Mouse (Mus musculus) neural tube, embryonic 12.5 days (tissue): ENCODE results near the gene Scamp4. TPM values are rescaled to one million over a fixed set of nuclear protein-coding genes. Genes with fewer than 3 reads are reported as not detected.
A peak's percentile ranks its signal among the peaks of the same experiment; 100 is the strongest.

ENCODE experiments used
- ATAC-seq: fragments of 200-750 bp; cut with Nextera tagmentation; 2 replicates; pipeline ENCODE4 v1.8.0; 2017; ENCODE audit warnings: low read depth, mild to moderate bottlenecking, moderate TSS enrichment, moderate library complexity; ENCODE audit not compliant: low FRiP score
- H3K27ac ChIP-seq: fragments of 300-500 bp; sonication (generic); 2 replicates; pipeline ENCODE4 v1.5.1; 2016
- H3K27me3 ChIP-seq: fragments of 300-500 bp; sonication (generic); replicated peaks from 2 replicates; pipeline ENCODE4 v1.6.1; 2016; ENCODE audit warnings: mild to moderate bottlenecking
- H3K36me3 ChIP-seq: fragments of 300-500 bp; sonication (generic); 2 replicates; pipeline ENCODE4 v1.6.1; 2016; ENCODE audit warnings: mild to moderate bottlenecking
- H3K4me1 ChIP-seq: fragments of 300-500 bp; sonication (generic); 2 replicates; pipeline ENCODE4 v1.6.1; 2016
- H3K4me2 ChIP-seq: fragments of 300-500 bp; sonication (generic); replicated peaks from 2 replicates; pipeline ENCODE4 v1.6.1; 2016; ENCODE audit warnings: mild to moderate bottlenecking
- H3K4me3 ChIP-seq: fragments of 300-500 bp; sonication (generic); 2 replicates; pipeline ENCODE4 v1.5.1; 2016
- H3K9ac ChIP-seq: fragments of 300-500 bp; sonication (generic); 2 replicates; pipeline ENCODE4 v1.6.1; 2016; ENCODE audit warnings: mild to moderate bottlenecking
- H3K9me3 ChIP-seq: fragments of 300-500 bp; sonication (generic); 2 replicates; pipeline ENCODE4 v1.6.1; 2016; ENCODE audit warnings: mild to moderate bottlenecking
- WGBS: fragments of 180-500 bp; shearing (Covaris S2); methylation state at CpG from one replicate; pipeline ENCODE4 v1.1.7; 2016; 5-methylcytosine and 5-hydroxymethylcytosine counted together
- polyA plus RNA-seq: library from polyadenylated mRNA; unstranded; fragments of >200 nt; fragmentation: Nextera tagmentation; extraction: Ambion mirVana; gene quantifications from 2 replicates; pipeline ENCODE4 v1.2.1, GENCODE M21; 2016

Gene Scamp4
- polyA plus RNA-seq, 1 experiment from 2014 or later = 63.9 TPM

GRCm38 (mm10) chr10:80584642-80585552 lies 17.8 kb upstream of the Scamp4 start:
- H3K4me3 ChIP-seq = no peak overlapping the region
- H3K4me2 ChIP-seq = peak overlapping the region; percentile 9; the same call in 1 of the 2 replicates
- H3K4me1 ChIP-seq = peaks cover 30% of the 10 kb centered on the region
- 0 out of 2 replicates have a peak overlapping the region, but pooled peaks have one; percentile 17 for H3K9ac ChIP-seq
- ATAC-seq = no peak
- H3K27me3 ChIP-seq = no peaks in the 10 kb centered on the region
- no peaks in the 10 kb centered on the region for H3K9me3 ChIP-seq
- H3K27ac ChIP-seq = no peak overlapping the region
- H3K36me3 ChIP-seq = peaks cover 41% of the 10 kb centered on the region
- 80% methylated on average over 12 of the region's 12 CpGs for WGBS

GRCm38 (mm10) chr10:80585581-80585980 lies 17.1 kb upstream of the Scamp4 start:
- ATAC-seq = no peak
- peaks cover 41% of the 10 kb centered on the region for H3K36me3 ChIP-seq
- WGBS = 97% methylated on average over 8 of the region's 8 CpGs
- no peak overlapping the region for H3K27ac ChIP-seq
- no peaks in the 10 kb centered on the region for H3K27me3 ChIP-seq
- no peak overlapping the region for H3K4me3 ChIP-seq
- no peaks in the 10 kb centered on the region for H3K9me3 ChIP-seq
- 0 out of 2 replicates have a peak overlapping the region, but pooled peaks have one; percentile 17 for H3K9ac ChIP-seq
- peak overlapping the region; percentile 9; the same call in 1 of the 2 replicates for H3K4me2 ChIP-seq
- peaks cover 30% of the 10 kb centered on the region for H3K4me1 ChIP-seq

DNA sequence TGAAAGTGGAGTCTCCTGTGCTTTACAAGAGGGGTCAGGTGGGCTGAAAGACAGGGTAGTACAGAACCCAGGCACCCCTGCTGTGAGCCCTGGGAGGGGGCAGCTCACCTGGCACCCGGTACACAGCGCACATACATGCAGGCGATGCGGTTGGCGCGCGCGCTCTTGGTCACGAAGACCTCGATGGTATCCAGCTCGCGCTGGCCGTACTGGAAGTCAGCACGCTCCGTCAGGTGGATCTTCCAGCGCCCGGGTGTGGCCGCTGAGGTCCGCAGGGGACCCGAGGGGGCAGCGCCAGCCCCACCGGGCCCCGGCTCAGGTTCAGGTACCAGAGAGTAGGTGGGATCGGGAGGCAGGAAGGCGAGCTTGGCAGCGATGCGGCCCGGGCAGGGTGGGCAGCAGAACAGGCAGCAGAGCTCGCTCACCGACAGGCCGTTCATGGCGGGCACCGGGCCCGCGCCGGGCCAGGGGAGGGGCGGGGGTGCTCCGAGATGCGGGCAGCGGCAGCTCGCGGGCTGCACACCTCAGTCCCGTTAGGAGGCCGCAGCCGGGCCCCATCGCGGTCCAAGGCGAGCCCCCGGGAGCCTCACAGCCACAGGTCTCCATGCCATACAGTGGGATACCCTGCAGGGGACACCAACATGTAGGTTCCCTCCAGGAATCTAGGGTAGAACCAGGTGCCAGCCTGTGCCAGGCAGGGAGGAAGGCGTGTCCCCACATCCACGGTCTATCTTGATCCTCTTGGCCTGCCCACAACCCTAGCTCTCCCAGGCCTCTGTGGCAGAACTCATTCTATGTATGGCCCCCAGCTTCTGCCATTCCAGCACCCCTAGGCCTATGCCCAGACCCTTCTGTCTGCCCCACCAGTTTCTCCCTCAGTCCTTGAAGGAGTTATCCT lies 16.0 kb upstream of the Scamp4 start:
- H3K27me3 ChIP-seq = no peaks in the 10 kb centered on the region
- H3K9me3 ChIP-seq = no peaks in the 10 kb centered on the region
- ATAC-seq = no peak
- H3K36me3 ChIP-seq = peaks cover 41% of the 10 kb centered on the region
- no peak overlapping the region for H3K4me3 ChIP-seq
- no peak overlapping the region for H3K9ac ChIP-seq
- no peak overlapping the region for H3K27ac ChIP-seq
- peaks cover 30% of the 10 kb centered on the region for H3K4me1 ChIP-seq
- H3K4me2 ChIP-seq = 0 out of 2 replicates have a peak overlapping the region, but pooled peaks have one; percentile 10
- 97% methylated on average over 46 of the region's 51 CpGs for WGBS

GRCm38 (mm10) chr10:80587305-80587657 lies 15.4 kb upstream of the Scamp4 start:
- Histone ChIP-seq H3K9ac (no peak overlapping the region), H3K4me1 (peaks cover 30% of the 10 kb centered on the region), H3K36me3 (peaks cover 41% of the 10 kb centered on the region), H3K27ac (no peak overlapping the region), H3K9me3 (no peaks in the 10 kb centered on the region), H3K4me3 (no peak overlapping the region), H3K4me2 (0 out of 2 replicates have a peak overlapping the region, but pooled peaks have one; percentile 10), H3K27me3 (no peaks in the 10 kb centered on the region)
- ATAC-seq = no peak
- WGBS = 29% methylated on average over 4 of the region's 4 CpGs

GRCm38 (mm10) chr10:80589127-80589878 lies 13.4 kb upstream of the Scamp4 start:
- Histone ChIP-seq H3K36me3 (peaks cover 25% of the 10 kb centered on the region), H3K4me3 (peak overlapping the region; percentile 95), H3K4me2 (peak overlapping the region; percentile 99), H3K27ac (no peak overlapping the region), H3K9ac (peak overlapping the region; percentile 92), H3K27me3 (no peaks in the 10 kb centered on the region), H3K4me1 (peaks cover 30% of the 10 kb centered on the region), H3K9me3 (no peaks in the 10 kb centered on the region)
- 22% methylated on average over 12 of the region's 12 CpGs for WGBS
- peak; percentile 4; the same call in 1 of the 2 replicates for ATAC-seq

- peak; percentile 94 for ATAC-seq
- peak within 1 kb of the TSS; percentile 95 for H3K4me3 ChIP-seq
- WGBS = under 1% methylated on average over 73 of the region's 73 CpGs
- H3K4me2 ChIP-seq = peak within 1 kb of the TSS; percentile 99
- no peak within 1 kb of the TSS for H3K27ac ChIP-seq
- peaks cover 17% of the 10 kb centered on the region for H3K36me3 ChIP-seq
- H3K4me1 ChIP-seq = peaks cover 30% of the 10 kb centered on the region
- peak within 1 kb of the TSS; percentile 92 for H3K9ac ChIP-seq
- H3K9me3 ChIP-seq = no peaks in the 10 kb centered on the region
- H3K27me3 ChIP-seq = no peaks in the 10 kb centered on the region
These were observed 12.5 kb upstream of the Scamp4 start, which contains the start of gene Abhd17a for GRCm38 (mm10) chr10:80589879-80590854. Abhd17a (minus strand) TSS chr10:80590341.

- WGBS = 47% methylated on average over 4 of the region's 4 CpGs
- Histone ChIP-seq H3K27me3 (no peaks in the 10 kb centered on the region), H3K4me2 (no peak overlapping the region), H3K36me3 (no peaks in the 10 kb centered on the region), H3K9me3 (no peaks in the 10 kb centered on the region), H3K9ac (no peak overlapping the region), H3K4me3 (no peak overlapping the region), H3K27ac (no peak overlapping the region), H3K4me1 (no peaks in the 10 kb centered on the region)
- no peak for ATAC-seq
These were observed 6.4 kb upstream of the Scamp4 start for GRCm38 (mm10) chr10:80596318-80596717.

DNA sequence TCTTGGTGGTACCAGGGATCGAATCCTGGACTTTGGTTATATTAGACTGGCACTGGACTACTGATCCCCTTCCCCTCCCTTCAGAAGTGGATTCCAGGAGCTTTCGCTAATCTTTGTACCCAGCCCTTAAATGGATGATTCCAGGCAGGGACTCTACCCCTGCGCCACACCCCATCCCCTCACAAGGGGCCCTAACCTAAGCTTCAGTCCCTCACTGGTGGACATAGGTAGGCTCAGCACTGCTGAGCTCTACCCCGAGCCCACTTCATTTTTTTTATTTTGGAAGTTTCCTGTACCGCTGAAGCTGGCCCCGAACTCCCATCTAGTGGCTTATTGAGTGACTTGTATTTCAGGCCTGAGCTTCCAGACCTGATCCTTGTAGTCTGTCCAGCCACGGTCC lies 692 bp downstream of the Scamp4 start:
- no peaks in the 10 kb centered on the region for H3K27me3 ChIP-seq
- no peaks in the 10 kb centered on the region for H3K9me3 ChIP-seq
- peak overlapping the region; percentile 67 for H3K27ac ChIP-seq
- peak overlapping the region; percentile 71 for H3K4me3 ChIP-seq
- H3K9ac ChIP-seq = peak overlapping the region; percentile 66
- ATAC-seq = peak; percentile 18; the same call in 1 of the 2 replicates
- H3K36me3 ChIP-seq = peaks cover 25% of the 10 kb centered on the region
- WGBS = 39% methylated on average over 7 of the region's 7 CpGs
- peaks cover 16% of the 10 kb centered on the region for H3K4me1 ChIP-seq
- H3K4me2 ChIP-seq = peak overlapping the region; percentile 90

DNA sequence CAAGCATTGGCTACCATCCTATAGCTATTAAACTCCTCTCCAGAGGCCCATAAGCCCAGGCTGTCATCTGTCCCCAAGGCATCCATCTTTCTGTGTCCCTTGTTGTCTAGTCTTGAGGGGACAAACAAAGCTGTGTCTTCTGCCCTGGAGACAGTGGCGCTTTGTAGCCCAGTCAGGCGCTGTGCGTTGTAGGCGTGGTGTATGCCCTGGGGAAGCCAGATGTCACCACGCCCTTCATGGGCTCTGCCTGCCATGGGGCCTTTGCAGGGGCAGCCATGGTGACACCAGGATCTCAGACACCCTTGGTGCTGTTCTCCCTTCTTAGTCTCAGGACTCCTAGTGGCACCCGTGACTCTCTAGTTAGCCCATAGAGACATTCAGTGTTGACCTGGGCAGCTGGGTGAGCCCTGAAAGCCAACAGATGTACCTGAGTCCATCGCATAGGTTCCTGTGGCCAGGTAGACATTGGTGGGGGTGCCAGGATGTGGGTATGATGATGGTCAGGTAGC lies 1.4 kb downstream of the Scamp4 start:
- H3K4me2 ChIP-seq = peak overlapping the region; percentile 90
- no peak overlapping the region for H3K27ac ChIP-seq
- H3K36me3 ChIP-seq = peaks cover 32% of the 10 kb centered on the region
- H3K4me1 ChIP-seq = peaks cover 16% of the 10 kb centered on the region
- no peaks in the 10 kb centered on the region for H3K27me3 ChIP-seq
- ATAC-seq = no peak
- WGBS = 83% methylated on average over 7 of the region's 7 CpGs
- no peaks in the 10 kb centered on the region for H3K9me3 ChIP-seq
- peak overlapping the region; percentile 66; the same call in 1 of the 2 replicates for H3K9ac ChIP-seq
- H3K4me3 ChIP-seq = peak overlapping the region; percentile 71; the same call in 1 of the 2 replicates

DNA sequence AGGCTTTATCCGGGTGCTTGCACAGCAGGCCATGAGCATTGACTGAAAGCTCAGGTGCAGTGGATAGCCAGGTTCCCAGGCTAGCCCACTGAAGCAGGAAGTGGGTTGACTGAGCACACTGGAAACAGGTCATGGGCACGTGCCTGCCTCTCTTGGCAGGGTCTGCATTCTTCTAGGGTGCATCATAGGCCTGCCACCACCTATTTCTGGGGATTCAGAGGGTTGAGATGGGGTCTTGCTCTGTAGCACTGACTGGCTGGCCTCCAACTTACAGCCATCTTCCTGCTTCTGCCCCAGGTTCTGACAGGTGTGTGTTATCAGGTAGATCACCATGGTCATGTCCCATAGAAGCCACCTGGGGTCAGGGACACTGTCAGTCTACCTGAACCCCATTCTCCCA lies 2.3 kb downstream of the Scamp4 start:
- H3K27ac ChIP-seq = no peak overlapping the region
- H3K9ac ChIP-seq = no peak overlapping the region
- no peak overlapping the region for H3K4me2 ChIP-seq
- peaks cover 16% of the 10 kb centered on the region for H3K4me1 ChIP-seq
- H3K9me3 ChIP-seq = no peaks in the 10 kb centered on the region
- 89% methylated on average over 2 of the region's 2 CpGs for WGBS
- H3K4me3 ChIP-seq = no peak overlapping the region
- no peak for ATAC-seq
- no peaks in the 10 kb centered on the region for H3K27me3 ChIP-seq
- H3K36me3 ChIP-seq = peaks cover 41% of the 10 kb centered on the region
